Mouse (Mus musculus): ENCODE data around the gene Mad1l1. TPM values are rescaled to one million over a fixed set of nuclear protein-coding genes. Genes with fewer than 3 reads are reported as not detected.

Gene Mad1l1
- 13.4 and 20.0 TPM in 2 replicates for polyA plus RNA-seq (2015; fragmentation: Nextera tagmentation; extraction: Ambion mirVana)

GRCm38 (mm10) chr5:140321042-140321755 is at the start of gene Mad1l1, which contains the start of gene Nudt1:
TSS of gene Mad1l1 (minus strand) at chr5:140321552.
TSS of gene Nudt1 (plus strand) at chr5:140321656.

GRCm38 (mm10) chr5:140331615-140332512 is 10.5 kb upstream of the Mad1l1 start, which contains the start of gene Mrm2:
TSS of gene Mrm2 (minus strand) at chr5:140331898.

Other genes starting within 250 kb of the Mad1l1 start
- 42.6 and 44.9 TPM in 2 replicates for gene Nudt1, start 104 bp upstream of the Mad1l1 start, polyA plus RNA-seq (2015; fragmentation: Nextera tagmentation; extraction: Ambion mirVana)
- 24.9 and 27.7 TPM in 2 replicates for gene Mrm2, start 10.3 kb upstream of the Mad1l1 start, polyA plus RNA-seq (2015; fragmentation: Nextera tagmentation; extraction: Ambion mirVana)
- gene Snx8, start 67.7 kb upstream of the Mad1l1 start, polyA plus RNA-seq (2015; fragmentation: Nextera tagmentation; extraction: Ambion mirVana), result 16.3 and 16.6 TPM in 2 replicates
- 68.2 and 81.5 TPM in 2 replicates for gene Eif3b, start 97.8 kb upstream of the Mad1l1 start, polyA plus RNA-seq (2015; fragmentation: Nextera tagmentation; extraction: Ambion mirVana)
- 0.08 TPM in 1 of 2 replicates, not detected in the other for gene Gm4869, start 124.1 kb upstream of the Mad1l1 start, polyA plus RNA-seq (2015; fragmentation: Nextera tagmentation; extraction: Ambion mirVana)
- gene Chst12, start 184.0 kb upstream of the Mad1l1 start, polyA plus RNA-seq (2015; fragmentation: Nextera tagmentation; extraction: Ambion mirVana), result 12.0 and 14.4 TPM in 2 replicates
- not detected in 2 replicates for gene Grifin, start 243.5 kb upstream of the Mad1l1 start, polyA plus RNA-seq (2015; fragmentation: Nextera tagmentation; extraction: Ambion mirVana)

Data from adrenal gland, postnatal 0 days (tissue).